Mouse (Mus musculus) cerebellum, adult 2 months (tissue): Measurements from ENCODE around the gene Psmd5.

Experiments used
- CTCF ChIP-seq: fragments of 200-500 bp; IDR thresholded peaks from 2 replicates; pipeline ENCODE4 v1.5.1; 2011; ENCODE audit warnings: low read depth, mild to moderate bottlenecking, control low read depth, low read length, moderate library complexity, borderline replicate concordance; ENCODE audit not compliant: insufficient read depth
- POLR2A ChIP-seq: fragments of 200-500 bp; IDR thresholded peaks from 2 replicates; pipeline ENCODE4 v1.6.1; 2011; ENCODE audit warnings: low read length, control low read depth, borderline replicate concordance; ENCODE audit not compliant: insufficient read depth

DNA sequence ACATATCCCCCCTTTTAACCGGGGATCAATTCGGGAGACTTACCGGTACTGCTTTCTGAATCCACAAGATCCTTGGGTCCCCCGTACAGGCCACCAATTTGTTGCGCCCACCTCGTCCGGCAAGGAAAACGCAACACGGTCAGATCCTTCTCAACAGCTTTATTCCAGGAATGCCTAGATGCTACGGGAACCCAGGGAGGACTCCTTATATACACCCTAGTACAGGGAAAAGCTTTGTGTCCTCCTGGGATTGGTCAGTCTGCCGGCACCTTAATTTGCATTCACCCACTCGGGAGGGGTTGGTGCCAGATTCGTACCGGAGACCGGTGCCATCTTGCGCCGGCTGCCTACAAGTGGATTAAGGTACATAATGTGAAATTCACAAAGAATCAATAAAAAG lies 41.1 kb downstream of the Psmd5 start:
- TF ChIP-seq POLR2A (no peak), CTCF (no peak)
